Mouse (Mus musculus) intestine, postnatal 0 days (tissue): Measurements from ENCODE around the gene Astn1. TPM values are rescaled to one million over a fixed set of nuclear protein-coding genes. Genes with fewer than 3 reads are reported as not detected.

Experiments used
- ATAC-seq: fragments of 200-750 bp; cut with Nextera tagmentation; 2 replicates; pipeline ENCODE4 v1.8.0; 2017; ENCODE audit warnings: mild to moderate bottlenecking, moderate TSS enrichment, moderate library complexity
- H3K27ac ChIP-seq: fragments of 300-500 bp; sonication (generic); 2 replicates; pipeline ENCODE4 v1.5.1; 2014; ENCODE audit warnings: mild to moderate bottlenecking, low read depth, low read length, moderate library complexity
- H3K27me3 ChIP-seq: fragments of 300-500 bp; sonication (generic); replicated peaks from 2 replicates; pipeline ENCODE4 v1.6.1; 2014; ENCODE audit warnings: low read length, mixed read lengths; ENCODE audit not compliant: control insufficient read depth, insufficient read depth
- H3K36me3 ChIP-seq: fragments of 300-500 bp; sonication (generic); 2 replicates; pipeline ENCODE4 v1.6.1; 2014; ENCODE audit warnings: mild to moderate bottlenecking, moderate library complexity; ENCODE audit not compliant: control insufficient read depth, insufficient read depth
- H3K4me1 ChIP-seq: fragments of 300-500 bp; sonication (generic); replicated peaks from 2 replicates; pipeline ENCODE4 v1.6.1; 2014; ENCODE audit warnings: antibody characterized with exemption, low read length, mixed read lengths; ENCODE audit not compliant: control insufficient read depth, insufficient read depth
- H3K4me2 ChIP-seq: fragments of 300-500 bp; sonication (generic); replicated peaks from 2 replicates; pipeline ENCODE4 v1.6.1; 2014; ENCODE audit warnings: low read depth, mild to moderate bottlenecking, moderate library complexity
- H3K4me3 ChIP-seq: fragments of 300-500 bp; sonication (generic); 2 replicates; pipeline ENCODE4 v1.5.1; 2014; ENCODE audit warnings: low read depth, low read length
- H3K9ac ChIP-seq: fragments of 300-500 bp; sonication (generic); 2 replicates; pipeline ENCODE4 v1.6.1; 2014; ENCODE audit warnings: mild to moderate bottlenecking, low read depth, low read length
- H3K9me3 ChIP-seq: fragments of 300-500 bp; sonication (generic); 2 replicates; pipeline ENCODE4 v1.6.1; 2016; ENCODE audit warnings: mixed run types; ENCODE audit not compliant: control insufficient read depth
- CTCF ChIP-seq: sonication (generic); IDR thresholded peaks from 2 replicates; pipeline ENCODE4 v1.5.1; 2016; ENCODE audit warnings: low read depth, mild to moderate bottlenecking, control low read depth, antibody characterized with exemption, moderate library complexity
- WGBS: fragments of 180-500 bp; shearing (Covaris S2); extraction: QIAGEN DNeasy Blood & Tissue Kit; methylation state at CpG from one replicate; pipeline ENCODE4 v1.1.7; 2014; 5-methylcytosine and 5-hydroxymethylcytosine counted together
- polyA plus RNA-seq: library from polyadenylated mRNA; unstranded; fragments of >200 nt; fragmentation: Nextera tagmentation; extraction: Ambion mirVana; gene quantifications from 2 replicates; pipeline ENCODE4 v1.2.1, GENCODE M21; 2015

Astn1 gene
- polyA plus RNA-seq, 1 experiment from 2014 or later = 0.48 TPM

DNA sequence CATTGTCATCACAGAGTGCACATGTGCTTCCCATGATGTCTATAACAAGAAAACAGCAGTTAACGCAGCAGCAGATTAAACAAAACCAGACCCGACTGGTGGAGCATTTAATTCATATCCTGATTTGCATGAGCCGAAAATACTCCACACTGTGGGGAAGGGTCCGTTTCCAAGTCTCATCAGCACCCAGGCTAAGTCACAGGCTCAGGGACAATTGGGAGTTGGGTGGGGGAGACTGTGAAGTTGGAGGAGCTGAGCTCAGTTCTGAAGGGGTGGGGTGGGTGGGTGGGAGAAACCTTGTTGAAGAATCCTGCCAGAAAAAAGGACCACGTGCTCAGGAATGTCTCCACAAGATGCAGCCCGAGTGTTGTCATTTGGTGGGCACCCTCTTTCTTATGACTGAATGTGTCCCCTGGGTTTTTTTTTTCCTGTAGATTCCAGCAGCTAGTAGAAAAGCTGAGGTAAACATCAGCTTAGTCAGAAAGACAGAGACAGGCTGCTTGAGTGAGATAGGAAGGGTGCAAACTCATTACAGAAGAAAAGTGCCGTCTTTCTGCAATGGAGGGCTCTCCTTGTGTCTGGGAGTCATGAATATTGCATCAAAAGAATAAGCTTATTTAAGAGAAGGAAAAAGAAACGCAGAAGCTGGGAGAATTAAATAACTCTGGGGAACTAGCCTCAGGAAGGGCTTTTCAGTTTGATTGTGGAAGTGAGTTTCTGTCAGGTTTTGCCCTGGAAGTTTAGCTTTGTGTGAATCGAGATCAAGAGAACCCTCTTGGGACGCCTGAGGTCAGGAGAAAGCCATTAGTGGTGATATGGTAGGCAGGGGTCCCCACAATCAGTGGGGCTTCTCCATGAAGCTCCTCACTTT is 44.1 kb downstream of the Astn1 start:
- Histone ChIP-seq H3K9ac (no peak overlapping the region), H3K9me3 (no peaks in the 10 kb centered on the region), H3K4me1 (no peaks in the 10 kb centered on the region), H3K27me3 (no peaks in the 10 kb centered on the region), H3K27ac (no peak overlapping the region), H3K36me3 (no peaks in the 10 kb centered on the region), H3K4me3 (no peak overlapping the region), H3K4me2 (no peak overlapping the region)
- TF ChIP-seq CTCF = no peak
- 68% methylated on average over 10 of the region's 10 CpGs for WGBS
- ATAC-seq = no peak

DNA sequence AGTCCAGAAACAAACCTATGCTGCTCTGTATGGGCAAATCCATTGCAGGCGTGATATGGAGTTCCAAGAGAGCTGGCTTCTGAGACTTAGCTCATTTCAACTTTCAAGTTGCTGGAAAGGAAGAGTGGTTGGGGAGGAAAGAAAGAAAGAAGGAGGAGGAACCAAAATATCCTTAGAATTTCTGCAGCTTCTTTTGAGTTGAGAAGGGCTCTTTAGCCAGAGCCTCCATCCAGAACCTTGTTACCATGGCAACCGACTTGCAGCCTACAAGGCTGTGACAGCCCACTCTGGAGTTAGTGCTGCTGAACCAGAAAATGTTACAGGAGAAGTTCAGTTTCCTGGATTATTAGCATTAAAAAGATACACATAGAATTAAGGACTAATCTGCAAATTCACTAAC is 46.1 kb downstream of the Astn1 start:
- H3K4me3 ChIP-seq = no peak overlapping the region
- 81% methylated on average over 2 of the region's 2 CpGs for WGBS

GRCm38 (mm10) chr1:158411146-158411545 is 49.1 kb downstream of the Astn1 start:
- H3K27me3 ChIP-seq = no peaks in the 10 kb centered on the region
- H3K36me3 ChIP-seq = no peaks in the 10 kb centered on the region
- H3K4me1 ChIP-seq = no peaks in the 10 kb centered on the region
- WGBS = 69% methylated on average over 3 of the region's 3 CpGs
- no peak overlapping the region for H3K27ac ChIP-seq
- H3K9ac ChIP-seq = no peak overlapping the region
- H3K4me3 ChIP-seq = no peak overlapping the region
- ATAC-seq = no peak
- H3K4me2 ChIP-seq = no peak overlapping the region
- no peaks in the 10 kb centered on the region for H3K9me3 ChIP-seq
- TF ChIP-seq CTCF = no peak

More for the DNA sequence above, 46.1 kb downstream of the Astn1 start:
- Histone ChIP-seq H3K27ac (no peak overlapping the region), H3K4me2 (no peak overlapping the region), H3K27me3 (no peaks in the 10 kb centered on the region), H3K9ac (no peak overlapping the region), H3K4me1 (no peaks in the 10 kb centered on the region), H3K9me3 (no peaks in the 10 kb centered on the region), H3K36me3 (no peaks in the 10 kb centered on the region)
- TF ChIP-seq CTCF = no peak
- no peak for ATAC-seq

GRCm38 (mm10) chr1:158414198-158414597 is 52.1 kb downstream of the Astn1 start:
- no peak for ATAC-seq
- Histone ChIP-seq H3K4me1 (no peaks in the 10 kb centered on the region), H3K4me2 (no peak overlapping the region), H3K27me3 (no peaks in the 10 kb centered on the region), H3K9ac (no peak overlapping the region), H3K4me3 (no peak overlapping the region), H3K27ac (no peak overlapping the region), H3K36me3 (no peaks in the 10 kb centered on the region), H3K9me3 (no peaks in the 10 kb centered on the region)
- WGBS = 90% methylated on average over 2 of the region's 2 CpGs
- TF ChIP-seq CTCF = no peak

DNA sequence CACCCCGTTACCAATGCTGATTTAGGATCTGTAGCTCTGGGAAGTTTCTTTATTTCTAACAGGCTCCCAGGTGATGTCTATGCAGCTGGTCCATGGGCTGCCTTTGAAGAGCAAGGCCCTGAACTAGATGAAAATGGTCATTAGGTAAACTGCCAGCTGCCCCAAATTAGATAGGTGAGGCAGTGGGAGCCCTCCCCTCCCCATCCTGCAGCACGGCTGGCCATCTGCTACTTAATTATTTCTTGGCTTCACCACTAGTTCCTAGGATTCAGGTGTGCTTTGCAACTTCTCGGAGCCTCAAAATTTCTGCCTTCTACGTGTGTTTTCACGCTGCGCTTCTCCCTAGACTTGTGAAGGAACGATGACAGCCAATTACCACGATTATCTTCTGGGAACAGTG is 59.4 kb downstream of the Astn1 start:
- no peak for ATAC-seq
- H3K27ac ChIP-seq = no peak overlapping the region
- no peak overlapping the region for H3K4me3 ChIP-seq
- no peak for TF ChIP-seq CTCF
- H3K9ac ChIP-seq = no peak overlapping the region
- no peaks in the 10 kb centered on the region for H3K27me3 ChIP-seq
- no peak overlapping the region for H3K4me2 ChIP-seq
- 78% methylated on average over 8 of the region's 8 CpGs for WGBS
- H3K9me3 ChIP-seq = no peaks in the 10 kb centered on the region
- no peaks in the 10 kb centered on the region for H3K36me3 ChIP-seq
- H3K4me1 ChIP-seq = no peaks in the 10 kb centered on the region

- Histone ChIP-seq H3K9ac (no peak overlapping the region), H3K4me1 (no peaks in the 10 kb centered on the region), H3K36me3 (no peaks in the 10 kb centered on the region), H3K4me3 (no peak overlapping the region), H3K27ac (no peak overlapping the region), H3K27me3 (no peaks in the 10 kb centered on the region), H3K9me3 (no peaks in the 10 kb centered on the region), H3K4me2 (no peak overlapping the region)
- no peak for ATAC-seq
- no peak for TF ChIP-seq CTCF
- WGBS = 56% methylated on average over 1 of the region's 1 CpGs
Measured at GRCm38 (mm10) chr1:158422739-158423138, 60.7 kb downstream of the Astn1 start.

DNA sequence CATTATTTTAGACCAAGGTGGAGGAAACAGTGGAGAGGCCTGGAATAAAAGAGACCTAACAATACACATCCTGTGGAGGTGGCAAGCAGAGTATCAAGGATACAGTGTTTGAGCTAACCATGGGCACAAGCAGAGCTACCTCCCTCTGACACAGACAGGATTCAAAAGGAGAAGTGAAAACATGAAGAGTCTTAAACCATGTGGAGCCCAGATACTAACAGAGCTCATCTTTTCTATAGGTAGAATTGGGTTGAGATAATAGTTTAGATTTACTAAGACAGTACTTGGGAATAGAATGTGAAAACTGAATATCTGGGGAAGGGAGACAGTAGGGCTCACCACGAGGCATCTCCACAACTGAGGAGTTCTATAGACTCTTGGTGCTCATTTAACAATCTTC is 84.0 kb downstream of the Astn1 start:
- H3K27ac ChIP-seq = no peak overlapping the region
- no peak overlapping the region for H3K4me3 ChIP-seq
- no peaks in the 10 kb centered on the region for H3K4me1 ChIP-seq
- no peaks in the 10 kb centered on the region for H3K9me3 ChIP-seq
- H3K36me3 ChIP-seq = no peaks in the 10 kb centered on the region
- no peak for TF ChIP-seq CTCF
- H3K4me2 ChIP-seq = no peak overlapping the region
- WGBS = 57% methylated on average over 1 of the region's 1 CpGs
- H3K9ac ChIP-seq = no peak overlapping the region
- no peak for ATAC-seq
- no peaks in the 10 kb centered on the region for H3K27me3 ChIP-seq
